Mouse (Mus musculus): ENCODE measurements around the gene Prss48. TPM values are rescaled to one million over a fixed set of nuclear protein-coding genes. Genes with fewer than 3 reads are reported as not detected.

The Prss48 gene
- polyA plus RNA-seq (2014; fragmentation: Nextera tagmentation; extraction: Ambion mirVana): 0.19 TPM in 1 of 2 replicates, not detected in the other

GRCm38 (mm10) chr3:86002423-86002822, at the start of gene Prss48:
Prss48 (minus strand) TSS chr3:86002491.
- Histone ChIP-seq H3K27ac (ENCODE audit: low read depth, low read length) (no peak within 1 kb of the TSS), H3K4me3 (ENCODE audit: low read depth, low read length) (no peak within 1 kb of the TSS), H3K4me1 (replicated peaks; ENCODE audit: control insufficient read depth, insufficient read depth, low read length) (no peaks in the 10 kb centered on the region), H3K27me3 (ENCODE audit: control insufficient read depth, insufficient read depth, low read length) (no peaks in the 10 kb centered on the region), H3K9me3 (ENCODE audit: control insufficient read depth, low read length) (no peaks in the 10 kb centered on the region), H3K4me2 (replicated peaks; ENCODE audit: low read depth, low read length) (no peak within 1 kb of the TSS), H3K9ac (ENCODE audit: low read depth, low read length) (no peak within 1 kb of the TSS), H3K36me3 (ENCODE audit: control insufficient read depth, insufficient read depth, low read length) (no peaks in the 10 kb centered on the region)
- WGBS: 76% methylated on average over 17 of the region's 17 CpGs
- ATAC-seq (ENCODE audit: low FRiP score) (no peak), DNase-seq (ENCODE audit: low spot score) (no peak)

- no peaks in the 10 kb centered on the region for H3K9me3 ChIP-seq (ENCODE audit: control insufficient read depth, low read length)
- 87% methylated on average over 2 of the region's 2 CpGs for WGBS
Measured at GRCm38 (mm10) chr3:86049041-86049440, 46.8 kb upstream of the Prss48 start.

GRCm38 (mm10) chr3:86047686-86048408, 45.6 kb upstream of the Prss48 start:
- H3K4me1 ChIP-seq (replicated peaks; ENCODE audit: control insufficient read depth, insufficient read depth, low read length): no peaks in the 10 kb centered on the region
- ATAC-seq (ENCODE audit: low FRiP score) (no peak), DNase-seq (ENCODE audit: low spot score) (no peak)
- H3K4me2 ChIP-seq (replicated peaks; ENCODE audit: low read depth, low read length): no peak overlapping the region
- H3K9me3 ChIP-seq (ENCODE audit: control insufficient read depth, low read length): no peaks in the 10 kb centered on the region
- H3K27ac ChIP-seq (ENCODE audit: low read depth, low read length): no peak overlapping the region
- no peak overlapping the region for H3K9ac ChIP-seq (ENCODE audit: low read depth, low read length)
- WGBS: 95% methylated on average over 9 of the region's 9 CpGs
- no peak overlapping the region for H3K4me3 ChIP-seq (ENCODE audit: low read depth, low read length)
- no peaks in the 10 kb centered on the region for H3K36me3 ChIP-seq (ENCODE audit: control insufficient read depth, insufficient read depth, low read length)
- no peaks in the 10 kb centered on the region for H3K27me3 ChIP-seq (ENCODE audit: control insufficient read depth, insufficient read depth, low read length)

More at GRCm38 (mm10) chr3:86049041-86049440, 46.8 kb upstream of the Prss48 start:
- Histone ChIP-seq H3K4me3 (ENCODE audit: low read depth, low read length) (no peak overlapping the region), H3K4me2 (replicated peaks; ENCODE audit: low read depth, low read length) (no peak overlapping the region), H3K36me3 (ENCODE audit: control insufficient read depth, insufficient read depth, low read length) (no peaks in the 10 kb centered on the region), H3K27ac (ENCODE audit: low read depth, low read length) (no peak overlapping the region), H3K27me3 (ENCODE audit: control insufficient read depth, insufficient read depth, low read length) (no peaks in the 10 kb centered on the region), H3K4me1 (replicated peaks; ENCODE audit: control insufficient read depth, insufficient read depth, low read length) (no peaks in the 10 kb centered on the region), H3K9ac (ENCODE audit: low read depth, low read length) (no peak overlapping the region)
- ATAC-seq (ENCODE audit: low FRiP score): no peak
- no peak for DNase-seq (ENCODE audit: low spot score)

- 71% methylated on average over 14 of the region's 14 CpGs for WGBS
- Histone ChIP-seq H3K36me3 (ENCODE audit: control insufficient read depth, insufficient read depth, low read length) (no peaks in the 10 kb centered on the region), H3K4me2 (replicated peaks; ENCODE audit: low read depth, low read length) (no peak overlapping the region), H3K9me3 (ENCODE audit: control insufficient read depth, low read length) (no peaks in the 10 kb centered on the region), H3K4me3 (ENCODE audit: low read depth, low read length) (no peak overlapping the region), H3K4me1 (replicated peaks; ENCODE audit: control insufficient read depth, insufficient read depth, low read length) (no peaks in the 10 kb centered on the region), H3K27me3 (ENCODE audit: control insufficient read depth, insufficient read depth, low read length) (no peaks in the 10 kb centered on the region), H3K9ac (ENCODE audit: low read depth, low read length) (no peak overlapping the region), H3K27ac (ENCODE audit: low read depth, low read length) (no peak overlapping the region)
- no peak for DNase-seq (ENCODE audit: low spot score)
- ATAC-seq (ENCODE audit: low FRiP score): no peak
Measured at GRCm38 (mm10) chr3:86040286-86041201, 38.3 kb upstream of the Prss48 start.

GRCm38 (mm10) chr3:86038648-86039047, 36.4 kb upstream of the Prss48 start:
- 50% methylated on average over 3 of the region's 3 CpGs for WGBS
- no peaks in the 10 kb centered on the region for H3K4me1 ChIP-seq (replicated peaks; ENCODE audit: control insufficient read depth, insufficient read depth, low read length)
- H3K9ac ChIP-seq (ENCODE audit: low read depth, low read length): no peak overlapping the region
- H3K27ac ChIP-seq (ENCODE audit: low read depth, low read length): no peak overlapping the region
- no peaks in the 10 kb centered on the region for H3K36me3 ChIP-seq (ENCODE audit: control insufficient read depth, insufficient read depth, low read length)
- no peaks in the 10 kb centered on the region for H3K27me3 ChIP-seq (ENCODE audit: control insufficient read depth, insufficient read depth, low read length)
- no peaks in the 10 kb centered on the region for H3K9me3 ChIP-seq (ENCODE audit: control insufficient read depth, low read length)
- H3K4me3 ChIP-seq (ENCODE audit: low read depth, low read length): no peak overlapping the region
- H3K4me2 ChIP-seq (replicated peaks; ENCODE audit: low read depth, low read length): no peak overlapping the region
- DNase-seq (ENCODE audit: low spot score) (no peak), ATAC-seq (ENCODE audit: low FRiP score) (no peak)

- no peak overlapping the region for H3K27ac ChIP-seq (ENCODE audit: low read depth, low read length)
- H3K4me2 ChIP-seq (replicated peaks; ENCODE audit: low read depth, low read length): no peak overlapping the region
- no peaks in the 10 kb centered on the region for H3K4me1 ChIP-seq (replicated peaks; ENCODE audit: control insufficient read depth, insufficient read depth, low read length)
- DNase-seq (ENCODE audit: low spot score) (no peak), ATAC-seq (ENCODE audit: low FRiP score) (no peak)
- no peak overlapping the region for H3K4me3 ChIP-seq (ENCODE audit: low read depth, low read length)
- H3K36me3 ChIP-seq (ENCODE audit: control insufficient read depth, insufficient read depth, low read length): no peaks in the 10 kb centered on the region
- 94% methylated on average over 9 of the region's 9 CpGs for WGBS
- no peaks in the 10 kb centered on the region for H3K9me3 ChIP-seq (ENCODE audit: control insufficient read depth, low read length)
- no peaks in the 10 kb centered on the region for H3K27me3 ChIP-seq (ENCODE audit: control insufficient read depth, insufficient read depth, low read length)
- H3K9ac ChIP-seq (ENCODE audit: low read depth, low read length): no peak overlapping the region
Measured at GRCm38 (mm10) chr3:86037926-86038484, 35.7 kb upstream of the Prss48 start.

GRCm38 (mm10) chr3:86033455-86034090, 31.3 kb upstream of the Prss48 start:
- H3K36me3 ChIP-seq (ENCODE audit: control insufficient read depth, insufficient read depth, low read length): no peaks in the 10 kb centered on the region

GRCm38 (mm10) chr3:86030566-86030965, 28.3 kb upstream of the Prss48 start:
- Histone ChIP-seq H3K9me3 (ENCODE audit: control insufficient read depth, low read length) (no peaks in the 10 kb centered on the region), H3K27ac (ENCODE audit: low read depth, low read length) (no peak overlapping the region), H3K36me3 (ENCODE audit: control insufficient read depth, insufficient read depth, low read length) (no peaks in the 10 kb centered on the region), H3K9ac (ENCODE audit: low read depth, low read length) (no peak overlapping the region), H3K4me1 (replicated peaks; ENCODE audit: control insufficient read depth, insufficient read depth, low read length) (no peaks in the 10 kb centered on the region), H3K4me3 (ENCODE audit: low read depth, low read length) (no peak overlapping the region), H3K27me3 (ENCODE audit: control insufficient read depth, insufficient read depth, low read length) (no peaks in the 10 kb centered on the region), H3K4me2 (replicated peaks; ENCODE audit: low read depth, low read length) (no peak overlapping the region)
- WGBS: 81% methylated on average over 4 of the region's 4 CpGs
- ATAC-seq (ENCODE audit: low FRiP score) (no peak), DNase-seq (ENCODE audit: low spot score) (no peak)

More at GRCm38 (mm10) chr3:86033455-86034090, 31.3 kb upstream of the Prss48 start:
- no peak for ATAC-seq (ENCODE audit: low FRiP score)
- no peaks in the 10 kb centered on the region for H3K4me1 ChIP-seq (replicated peaks; ENCODE audit: control insufficient read depth, insufficient read depth, low read length)
- no peak overlapping the region for H3K4me2 ChIP-seq (replicated peaks; ENCODE audit: low read depth, low read length)
- no peak overlapping the region for H3K9ac ChIP-seq (ENCODE audit: low read depth, low read length)
- no peak for DNase-seq (ENCODE audit: low spot score)
- 93% methylated on average over 9 of the region's 9 CpGs for WGBS
- no peaks in the 10 kb centered on the region for H3K9me3 ChIP-seq (ENCODE audit: control insufficient read depth, low read length)
- H3K27me3 ChIP-seq (ENCODE audit: control insufficient read depth, insufficient read depth, low read length): no peaks in the 10 kb centered on the region
- H3K27ac ChIP-seq (ENCODE audit: low read depth, low read length): no peak overlapping the region
- no peak overlapping the region for H3K4me3 ChIP-seq (ENCODE audit: low read depth, low read length)
